Mouse (Mus musculus) cerebellum, adult 2 months (tissue): Measurements from ENCODE around the gene Pla2g2d.

Experiments used
- CTCF ChIP-seq: fragments of 200-500 bp; IDR thresholded peaks from 2 replicates; pipeline ENCODE4 v1.5.1; 2011; ENCODE audit warnings: low read depth, mild to moderate bottlenecking, control low read depth, low read length, moderate library complexity, borderline replicate concordance; ENCODE audit not compliant: insufficient read depth
- POLR2A ChIP-seq: fragments of 200-500 bp; IDR thresholded peaks from 2 replicates; pipeline ENCODE4 v1.6.1; 2011; ENCODE audit warnings: low read length, control low read depth, borderline replicate concordance; ENCODE audit not compliant: insufficient read depth

GRCm38 (mm10) chr4:138825751-138826567 lies 50.4 kb downstream of the Pla2g2d start:
- TF ChIP-seq POLR2A (no peak), CTCF (no peak)
